Mouse (Mus musculus) liver, embryonic 12.5 days (tissue): ENCODE data around the gene Lrrc55. TPM values are rescaled to one million over a fixed set of nuclear protein-coding genes. Genes with fewer than 3 reads are reported as not detected.

Experiments used
- ATAC-seq: fragments of 200-750 bp; cut with Nextera tagmentation; 2 replicates; pipeline ENCODE4 v1.8.0; 2017; ENCODE audit warnings: moderate number of reproducible peaks, mild to moderate bottlenecking, moderate library complexity
- H3K27ac ChIP-seq: fragments of 300-500 bp; sonication (generic); 2 replicates; pipeline ENCODE4 v1.5.1; 2016; ENCODE audit warnings: mild to moderate bottlenecking
- H3K27me3 ChIP-seq: fragments of 300-500 bp; sonication (generic); replicated peaks from 2 replicates; pipeline ENCODE4 v1.6.1; 2016; ENCODE audit warnings: mild to moderate bottlenecking, moderate library complexity
- H3K36me3 ChIP-seq: fragments of 300-500 bp; sonication (generic); 2 replicates; pipeline ENCODE4 v1.6.1; 2016; ENCODE audit warnings: mild to moderate bottlenecking, moderate library complexity
- H3K4me1 ChIP-seq: fragments of 300-500 bp; sonication (generic); 2 replicates; pipeline ENCODE4 v1.6.1; 2016
- H3K4me2 ChIP-seq: fragments of 300-500 bp; sonication (generic); 2 replicates; pipeline ENCODE4 v1.6.1; 2016; ENCODE audit warnings: mild to moderate bottlenecking, moderate library complexity
- H3K4me3 ChIP-seq: fragments of 300-500 bp; sonication (generic); 2 replicates; pipeline ENCODE4 v1.5.1; 2016; ENCODE audit warnings: mild to moderate bottlenecking, moderate library complexity
- H3K9ac ChIP-seq: fragments of 300-500 bp; sonication (generic); 2 replicates; pipeline ENCODE4 v1.6.1; 2016; ENCODE audit warnings: mild to moderate bottlenecking, moderate library complexity
- H3K9me3 ChIP-seq: fragments of 300-500 bp; sonication (generic); replicated peaks from 2 replicates; pipeline ENCODE4 v1.6.1; 2016; ENCODE audit warnings: mild to moderate bottlenecking, moderate library complexity
- WGBS: fragments of 180-500 bp; shearing (Covaris S2); methylation state at CpG from one replicate; pipeline ENCODE4 v1.1.7; 2016; ENCODE audit not compliant: insufficient replicate concordance; 5-methylcytosine and 5-hydroxymethylcytosine counted together
- polyA plus RNA-seq: library from polyadenylated mRNA; unstranded; fragments of >200 nt; fragmentation: Nextera tagmentation; extraction: Ambion mirVana; gene quantifications from 2 replicates; pipeline ENCODE4 v1.2.1, GENCODE M21; 2016

Lrrc55 gene
- polyA plus RNA-seq, 1 experiment from 2014 or later: 0.11 TPM

DNA sequence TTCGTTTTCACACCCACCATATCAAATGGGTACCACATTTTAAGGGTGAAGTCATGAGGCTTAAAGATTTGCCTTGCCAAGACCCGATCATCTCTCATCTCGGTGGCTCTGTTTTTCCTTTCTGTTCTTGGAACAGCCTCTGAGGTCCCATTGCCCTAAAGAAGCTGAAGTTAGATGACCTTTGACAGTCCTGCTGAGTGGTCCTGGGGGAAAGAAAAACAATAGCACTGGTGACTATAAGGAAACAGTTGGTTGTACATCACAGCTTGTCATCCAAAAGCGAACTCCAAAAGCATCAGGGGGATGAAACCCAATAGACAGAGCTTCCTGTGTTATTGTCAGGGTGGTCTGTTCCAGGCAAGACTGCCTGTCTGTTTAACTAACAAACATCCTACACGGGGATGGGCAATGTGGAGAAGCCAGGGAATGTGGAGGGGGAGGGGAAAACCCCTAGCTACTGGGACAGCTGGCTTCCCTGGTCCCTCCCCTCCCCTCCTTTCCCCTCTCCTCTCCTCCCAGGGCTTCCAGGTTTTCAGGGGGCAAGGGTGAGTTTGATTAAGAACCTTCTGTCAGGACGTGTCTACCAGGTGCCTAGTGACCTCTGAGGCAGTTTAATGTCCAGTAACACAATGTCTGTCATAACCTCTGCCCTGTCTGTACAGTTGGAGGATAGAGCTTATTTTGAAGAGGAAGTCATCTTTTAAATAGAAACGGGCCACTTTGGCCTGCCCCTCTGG is 33.5 kb downstream of the Lrrc55 start:
- Histone ChIP-seq H3K27ac (no peak overlapping the region), H3K36me3 (no peaks in the 10 kb centered on the region), H3K4me2 (no peak overlapping the region), H3K4me3 (no peak overlapping the region), H3K9ac (no peak overlapping the region), H3K4me1 (no peaks in the 10 kb centered on the region), H3K9me3 (no peaks in the 10 kb centered on the region), H3K27me3 (no peaks in the 10 kb centered on the region)
- WGBS: 22% methylated on average over 7 of the region's 7 CpGs
- peak; percentile 35; the same call in 1 of the 2 replicates for ATAC-seq

DNA sequence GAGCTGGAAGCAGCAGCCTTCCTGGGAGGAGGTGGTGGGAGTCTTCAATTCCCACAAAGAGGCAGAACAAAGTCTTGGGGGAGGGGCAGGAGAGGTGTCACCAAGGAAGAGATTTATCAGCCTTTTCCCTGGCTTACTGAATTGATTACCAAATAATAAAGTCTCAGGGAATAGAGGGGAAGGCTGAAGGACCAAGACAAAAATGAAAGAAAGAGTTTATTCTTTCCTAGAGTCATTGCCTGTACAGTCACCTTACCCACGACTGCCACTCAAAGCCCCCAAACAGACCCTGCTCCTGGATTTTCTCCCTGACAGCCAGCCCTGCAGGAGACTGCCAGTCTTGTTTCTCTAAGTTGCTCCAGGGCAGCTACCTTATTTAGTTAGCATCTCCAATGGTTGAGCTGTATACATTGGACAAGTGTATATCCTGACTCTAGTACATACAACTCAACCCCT is 35.3 kb downstream of the Lrrc55 start:
- ATAC-seq: no peak
- H3K9ac ChIP-seq: no peak overlapping the region
- H3K4me1 ChIP-seq: no peaks in the 10 kb centered on the region
- no peak overlapping the region for H3K4me3 ChIP-seq
- H3K27ac ChIP-seq: no peak overlapping the region
- no peaks in the 10 kb centered on the region for H3K36me3 ChIP-seq
- H3K27me3 ChIP-seq: no peaks in the 10 kb centered on the region
- WGBS: 48% methylated on average over 1 of the region's 1 CpGs
- H3K4me2 ChIP-seq: no peak overlapping the region
- H3K9me3 ChIP-seq: no peaks in the 10 kb centered on the region

DNA sequence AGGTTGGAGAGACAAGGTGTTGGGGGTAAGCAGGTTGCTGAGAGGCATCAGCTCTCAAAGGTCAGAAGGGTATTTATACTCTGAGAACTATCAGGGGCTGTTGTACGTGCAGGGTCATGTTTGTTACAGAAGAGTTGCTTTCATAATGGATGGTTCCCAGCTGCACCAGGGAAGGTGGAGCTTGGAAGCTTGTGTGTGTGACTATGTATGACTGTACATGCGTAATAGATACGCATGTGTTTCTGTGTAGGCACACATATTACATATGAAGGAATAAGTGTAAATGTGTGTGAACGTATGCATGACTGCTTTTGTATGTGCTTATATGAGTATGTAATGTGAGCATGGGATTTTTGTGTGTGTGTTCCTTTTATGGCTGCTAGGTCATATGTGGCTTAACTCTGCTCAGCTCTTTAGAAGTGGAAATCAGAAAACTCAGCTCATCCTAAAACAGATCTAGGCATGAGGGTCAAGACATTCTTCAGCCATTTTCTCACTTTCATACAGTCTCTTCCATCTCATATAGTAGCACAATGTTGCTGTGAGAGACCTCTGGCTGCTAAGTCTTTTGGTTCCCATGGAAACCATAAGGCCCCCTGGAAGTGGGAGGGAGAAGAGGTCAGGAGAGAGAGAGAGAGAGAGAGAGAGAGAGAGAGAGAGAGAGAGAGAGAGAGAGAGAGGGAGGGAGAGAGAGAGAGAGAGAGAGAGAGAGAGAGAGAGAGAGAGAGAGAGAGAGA is 35.9 kb downstream of the Lrrc55 start:
- H3K27ac ChIP-seq: no peak overlapping the region
- no peaks in the 10 kb centered on the region for H3K9me3 ChIP-seq
- H3K4me2 ChIP-seq: no peak overlapping the region
- 71% methylated on average over 4 of the region's 4 CpGs for WGBS
- no peaks in the 10 kb centered on the region for H3K4me1 ChIP-seq
- no peak overlapping the region for H3K4me3 ChIP-seq
- no peak for ATAC-seq
- no peak overlapping the region for H3K9ac ChIP-seq
- H3K27me3 ChIP-seq: no peaks in the 10 kb centered on the region
- H3K36me3 ChIP-seq: no peaks in the 10 kb centered on the region

DNA sequence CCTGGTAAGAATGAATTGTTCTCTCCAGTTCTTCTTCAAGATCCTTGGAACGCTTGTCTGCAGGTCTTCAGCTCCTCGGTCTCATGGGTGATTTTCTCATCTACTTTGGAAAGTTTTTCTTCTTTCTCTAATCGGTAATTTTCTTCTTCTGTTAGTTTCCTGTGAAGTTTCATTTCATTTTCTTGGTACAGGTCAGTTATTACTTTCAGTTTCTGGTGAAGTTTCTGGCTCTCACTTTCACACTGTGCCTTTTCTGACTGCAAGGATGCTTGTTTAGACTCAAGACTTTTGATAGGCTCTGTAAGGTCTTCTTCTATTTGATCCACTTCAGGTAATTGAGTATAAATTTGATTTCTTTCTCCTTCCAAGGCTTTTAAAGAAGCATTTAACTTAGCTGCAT is 39.6 kb downstream of the Lrrc55 start:
- Histone ChIP-seq H3K36me3 (no peaks in the 10 kb centered on the region), H3K27ac (no peak overlapping the region), H3K27me3 (no peaks in the 10 kb centered on the region), H3K9me3 (no peaks in the 10 kb centered on the region), H3K9ac (no peak overlapping the region), H3K4me3 (no peak overlapping the region), H3K4me2 (no peak overlapping the region), H3K4me1 (no peaks in the 10 kb centered on the region)
- WGBS: 73% methylated on average over 3 of the region's 3 CpGs
- ATAC-seq: no peak

DNA sequence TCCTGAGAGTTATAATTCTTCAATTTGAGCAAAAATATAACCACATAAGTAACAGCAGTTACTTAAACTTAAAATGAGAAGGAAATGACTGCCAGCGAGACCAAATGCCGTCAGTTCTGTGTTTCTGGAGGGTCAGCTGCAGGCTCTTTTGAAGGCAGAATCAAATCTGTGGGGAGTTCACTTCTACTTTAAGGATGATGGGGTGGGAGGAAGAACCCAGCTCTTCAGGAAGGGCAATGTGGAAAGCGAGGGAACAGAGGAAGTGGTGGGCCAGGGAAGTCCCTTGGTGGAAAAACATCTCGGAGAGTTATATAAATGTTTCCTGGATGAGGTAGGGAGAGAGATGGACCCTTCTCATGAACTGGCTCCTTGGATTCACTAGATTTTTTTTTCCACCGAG is 40.9 kb downstream of the Lrrc55 start:
- WGBS: 52% methylated on average over 5 of the region's 5 CpGs
- H3K27ac ChIP-seq: no peak overlapping the region

DNA sequence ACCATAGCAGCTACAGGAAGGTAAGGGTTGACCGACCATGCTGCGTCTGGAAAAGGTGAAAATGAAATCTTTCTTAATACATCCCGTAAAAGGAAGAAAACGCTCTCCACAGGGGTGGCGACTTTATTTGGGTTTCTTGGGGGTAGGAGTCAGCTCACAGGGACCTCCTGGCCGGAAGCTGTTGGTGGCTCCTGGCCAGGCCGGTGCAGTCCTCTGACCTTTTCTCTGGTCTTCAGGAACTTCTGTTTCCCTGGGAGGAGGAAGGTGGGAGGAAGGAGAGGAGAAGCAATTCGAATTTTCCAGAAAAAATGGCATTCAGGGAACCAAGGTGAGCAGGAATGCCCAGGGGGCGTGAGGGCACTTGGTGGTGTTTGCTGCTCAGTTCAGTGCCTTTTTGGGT is 41.7 kb downstream of the Lrrc55 start:
- no peaks in the 10 kb centered on the region for H3K4me1 ChIP-seq
- ATAC-seq: no peak
- no peaks in the 10 kb centered on the region for H3K36me3 ChIP-seq
- no peaks in the 10 kb centered on the region for H3K9me3 ChIP-seq
- H3K4me3 ChIP-seq: no peak overlapping the region
- H3K9ac ChIP-seq: no peak overlapping the region
- H3K27me3 ChIP-seq: no peaks in the 10 kb centered on the region
- no peak overlapping the region for H3K27ac ChIP-seq
- WGBS: 60% methylated on average over 9 of the region's 9 CpGs
- H3K4me2 ChIP-seq: no peak overlapping the region

More for the DNA sequence above, 40.9 kb downstream of the Lrrc55 start:
- Histone ChIP-seq H3K27me3 (no peaks in the 10 kb centered on the region), H3K4me1 (no peaks in the 10 kb centered on the region), H3K4me2 (no peak overlapping the region), H3K36me3 (no peaks in the 10 kb centered on the region), H3K4me3 (no peak overlapping the region), H3K9me3 (no peaks in the 10 kb centered on the region), H3K9ac (no peak overlapping the region)
- no peak for ATAC-seq

DNA sequence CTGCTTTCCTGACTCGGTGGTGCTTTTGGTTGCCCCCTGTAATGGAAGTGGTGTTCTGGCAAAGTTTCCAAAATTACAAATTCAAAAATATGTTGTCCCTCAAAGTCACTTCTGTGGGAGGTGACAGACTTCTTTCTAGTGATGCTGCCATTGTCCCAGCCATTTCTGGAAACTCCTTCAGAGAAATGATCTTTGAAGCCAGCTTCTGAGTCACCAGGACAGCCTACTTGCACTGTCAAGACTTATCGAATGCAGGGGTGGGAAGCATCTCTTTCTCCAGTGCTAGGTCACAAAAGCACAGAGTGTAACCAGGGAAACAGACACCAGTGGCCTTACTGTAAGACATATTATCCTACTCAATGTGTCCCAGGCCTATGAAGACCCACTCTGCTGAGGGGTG is 45.8 kb downstream of the Lrrc55 start:
- Histone ChIP-seq H3K4me3 (no peak overlapping the region), H3K27me3 (no peaks in the 10 kb centered on the region), H3K27ac (no peak overlapping the region), H3K4me1 (no peaks in the 10 kb centered on the region), H3K9me3 (no peaks in the 10 kb centered on the region), H3K4me2 (no peak overlapping the region), H3K9ac (no peak overlapping the region), H3K36me3 (no peaks in the 10 kb centered on the region)
- ATAC-seq: no peak
- 61% methylated on average over 2 of the region's 2 CpGs for WGBS

DNA sequence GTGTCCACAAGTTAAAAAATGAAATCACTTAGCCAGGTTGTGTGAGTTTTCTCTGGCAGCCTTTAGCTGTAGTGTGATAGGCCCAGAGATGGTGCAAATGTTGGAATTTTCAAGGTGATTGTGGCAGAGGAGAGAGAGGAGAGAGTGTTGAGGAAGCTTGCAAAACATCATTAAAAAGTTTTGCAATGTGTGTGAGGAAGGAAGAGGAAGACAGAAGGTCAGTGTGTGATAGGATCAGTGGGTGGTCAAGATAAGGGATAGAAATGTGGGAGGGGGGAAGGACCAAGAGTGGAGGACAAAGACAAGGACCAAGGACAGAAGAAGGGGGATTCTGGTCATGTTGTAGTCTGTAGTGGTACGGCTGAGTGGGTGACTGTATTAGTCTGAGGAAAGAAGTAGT is 46.6 kb downstream of the Lrrc55 start:
- 11% methylated on average over 1 of the region's 1 CpGs for WGBS
- no peak overlapping the region for H3K27ac ChIP-seq
- no peak for ATAC-seq

DNA sequence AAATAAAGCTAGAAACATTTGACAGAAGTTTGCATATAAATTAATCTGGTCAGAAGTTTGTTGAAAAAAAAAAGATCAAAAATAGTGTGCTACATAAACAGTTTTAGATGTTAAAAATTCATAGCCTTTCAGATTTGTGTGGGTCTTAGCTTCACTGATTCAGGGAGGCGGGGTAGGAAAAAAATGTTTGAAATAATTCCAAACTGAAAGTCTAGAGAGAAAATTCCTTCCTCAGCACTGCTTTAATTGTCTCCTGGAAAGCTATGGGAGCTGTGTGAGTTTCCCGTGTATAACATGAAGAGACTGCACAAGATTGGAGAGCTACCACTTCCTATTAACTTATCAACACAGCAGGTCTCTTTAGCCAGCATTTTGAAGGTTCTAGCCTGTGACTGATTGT is 49.5 kb downstream of the Lrrc55 start:
- no peak for ATAC-seq
- no peaks in the 10 kb centered on the region for H3K36me3 ChIP-seq
- H3K9me3 ChIP-seq: no peaks in the 10 kb centered on the region
- no peak overlapping the region for H3K4me2 ChIP-seq
- no peak overlapping the region for H3K27ac ChIP-seq
- 51% methylated on average over 2 of the region's 2 CpGs for WGBS
- no peak overlapping the region for H3K9ac ChIP-seq
- no peaks in the 10 kb centered on the region for H3K4me1 ChIP-seq
- no peaks in the 10 kb centered on the region for H3K27me3 ChIP-seq
- no peak overlapping the region for H3K4me3 ChIP-seq

More for the DNA sequence above, 46.6 kb downstream of the Lrrc55 start:
- Histone ChIP-seq H3K27me3 (no peaks in the 10 kb centered on the region), H3K4me3 (no peak overlapping the region), H3K4me1 (no peaks in the 10 kb centered on the region), H3K36me3 (no peaks in the 10 kb centered on the region), H3K9me3 (no peaks in the 10 kb centered on the region), H3K4me2 (no peak overlapping the region), H3K9ac (no peak overlapping the region)

DNA sequence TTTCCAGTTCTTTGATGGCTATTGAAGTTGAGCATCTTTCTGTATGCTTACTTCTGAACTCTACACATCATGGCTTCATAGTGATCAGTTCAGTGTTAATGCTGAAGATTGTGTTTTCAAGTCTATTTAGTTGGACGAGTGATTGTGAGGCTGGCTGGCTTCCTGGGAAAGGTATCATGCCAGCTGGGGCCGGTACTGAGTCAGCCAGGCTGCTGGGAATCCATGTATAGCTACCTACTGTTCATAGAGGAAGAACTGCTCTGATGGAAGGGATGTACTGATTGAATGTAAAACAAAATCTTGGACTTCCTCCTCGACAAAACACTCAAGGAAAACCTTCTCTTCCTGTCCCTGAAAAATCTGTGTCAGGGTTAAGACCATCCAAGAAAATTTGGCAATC is 51.7 kb downstream of the Lrrc55 start:
- Histone ChIP-seq H3K4me3 (no peak overlapping the region), H3K4me1 (peaks cover 6% of the 10 kb centered on the region; the same call in 1 of the 2 replicates), H3K9me3 (no peaks in the 10 kb centered on the region), H3K27ac (no peak overlapping the region), H3K27me3 (no peaks in the 10 kb centered on the region), H3K4me2 (no peak overlapping the region), H3K9ac (no peak overlapping the region), H3K36me3 (no peaks in the 10 kb centered on the region)
- ATAC-seq: no peak
- WGBS: 32% methylated on average over 3 of the region's 3 CpGs

DNA sequence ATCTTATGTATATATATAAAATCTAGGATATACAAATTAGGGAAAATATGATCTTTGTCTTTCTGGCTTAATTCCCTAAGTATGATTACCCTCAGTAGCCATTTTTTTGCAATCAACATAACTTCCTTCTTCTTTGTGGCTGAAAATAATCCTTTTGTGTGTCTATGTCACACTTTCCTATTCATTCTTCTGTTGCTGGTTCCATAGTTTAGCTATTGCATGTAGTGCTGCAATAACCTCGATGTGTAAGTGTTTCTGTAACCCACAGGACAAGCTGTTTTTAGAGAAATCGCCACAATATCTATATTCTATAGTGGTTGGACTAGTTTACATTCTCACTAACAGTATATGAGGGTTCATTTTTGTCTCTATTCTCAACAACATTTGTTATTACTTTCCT is 52.1 kb downstream of the Lrrc55 start:
- H3K9me3 ChIP-seq: no peaks in the 10 kb centered on the region
- H3K9ac ChIP-seq: no peak overlapping the region
- no peaks in the 10 kb centered on the region for H3K36me3 ChIP-seq
- H3K4me2 ChIP-seq: no peak overlapping the region
- ATAC-seq: no peak
- H3K27ac ChIP-seq: no peak overlapping the region
- 47% methylated on average over 2 of the region's 2 CpGs for WGBS
- H3K4me3 ChIP-seq: no peak overlapping the region
- no peaks in the 10 kb centered on the region for H3K27me3 ChIP-seq
- peaks cover 8% of the 10 kb centered on the region; the same call in 1 of the 2 replicates for H3K4me1 ChIP-seq

DNA sequence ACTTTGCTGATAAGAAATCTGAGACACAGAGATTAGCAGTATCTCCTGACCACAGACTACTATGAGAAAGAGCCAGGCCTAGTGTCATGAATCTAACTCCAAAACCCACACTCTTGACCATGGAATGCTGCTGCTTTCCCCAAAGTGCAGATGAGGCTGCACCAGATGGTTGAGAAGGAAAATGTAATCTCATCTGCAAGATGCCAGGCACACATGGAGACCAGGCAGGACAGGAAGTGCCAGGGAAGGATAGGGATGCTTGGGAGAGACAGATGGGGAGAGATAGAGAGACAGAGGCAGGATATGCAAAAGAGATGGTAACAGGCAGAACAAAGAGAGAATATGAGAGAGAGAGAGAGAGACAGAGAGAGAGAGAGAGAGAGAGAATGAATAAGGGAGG is 56.2 kb downstream of the Lrrc55 start:
- no peak overlapping the region for H3K4me2 ChIP-seq
- peaks cover 37% of the 10 kb centered on the region for H3K27me3 ChIP-seq
- no peak for ATAC-seq
- H3K27ac ChIP-seq: no peak overlapping the region
- no peak overlapping the region for H3K4me3 ChIP-seq
- no peaks in the 10 kb centered on the region for H3K36me3 ChIP-seq
- no peaks in the 10 kb centered on the region for H3K9me3 ChIP-seq
- no peak overlapping the region for H3K9ac ChIP-seq
- H3K4me1 ChIP-seq: peaks cover 8% of the 10 kb centered on the region; the same call in 1 of the 2 replicates
